Mouse (Mus musculus) embryonic facial prominence, embryonic 14.5 days (tissue): ENCODE results near the gene Ttll6. TPM values are rescaled to one million over a fixed set of nuclear protein-coding genes. Genes with fewer than 3 reads are reported as not detected.
"Not testable (repeated sequence)": the region's sequence is repeated elsewhere in the genome, so short reads cannot be mapped to it uniquely, and the experiment has no call there.

Experiments used
- ATAC-seq: fragments of 200-750 bp; cut with Nextera tagmentation; 2 replicates; pipeline ENCODE4 v1.8.0; 2017; ENCODE audit warnings: low read depth, moderate number of reproducible peaks, moderate TSS enrichment
- DNase-seq: peaks from one replicate; pipeline ENCODE4 v3.0.0-alpha.2; 2015; ENCODE audit warnings: low spot score
- H3K27ac ChIP-seq: fragments of 300-500 bp; sonication (generic); replicated peaks from 2 replicates; pipeline ENCODE4 v1.5.1; 2014; ENCODE audit warnings: low read depth, mild to moderate bottlenecking, low read length, moderate library complexity
- H3K27me3 ChIP-seq: fragments of 300-500 bp; sonication (generic); replicated peaks from 2 replicates; pipeline ENCODE4 v1.6.1; 2014; ENCODE audit warnings: low read length; ENCODE audit not compliant: control insufficient read depth, insufficient read depth
- H3K36me3 ChIP-seq: fragments of 300-500 bp; sonication (generic); 2 replicates; pipeline ENCODE4 v1.6.1; 2014; ENCODE audit warnings: low read length, mixed read lengths; ENCODE audit not compliant: control insufficient read depth, insufficient read depth
- H3K4me1 ChIP-seq: fragments of 300-500 bp; sonication (generic); 2 replicates; pipeline ENCODE4 v1.6.1; 2014; ENCODE audit warnings: antibody characterized with exemption, low read length; ENCODE audit not compliant: control insufficient read depth, insufficient read depth
- H3K4me2 ChIP-seq: fragments of 300-500 bp; sonication (generic); 2 replicates; pipeline ENCODE4 v1.6.1; 2014; ENCODE audit warnings: low read depth, mild to moderate bottlenecking, low read length, moderate library complexity, mixed read lengths
- H3K4me3 ChIP-seq: fragments of 300-500 bp; sonication (generic); 2 replicates; pipeline ENCODE4 v1.5.1; 2014; ENCODE audit warnings: low read depth, mild to moderate bottlenecking, low read length
- H3K9ac ChIP-seq: fragments of 300-500 bp; sonication (generic); 2 replicates; pipeline ENCODE4 v1.6.1; 2014; ENCODE audit warnings: low read depth, mild to moderate bottlenecking, low read length, moderate library complexity, mixed read lengths
- H3K9me3 ChIP-seq: fragments of 300-500 bp; sonication (generic); 2 replicates; pipeline ENCODE4 v1.6.1; 2016; ENCODE audit warnings: low read length; ENCODE audit not compliant: control insufficient read depth
- WGBS: fragments of 180-500 bp; shearing (Covaris S2); extraction: QIAGEN DNeasy Blood & Tissue Kit; methylation state at CpG from one replicate; pipeline ENCODE4 v1.1.7; 2014; 5-methylcytosine and 5-hydroxymethylcytosine counted together
- polyA plus RNA-seq: library from polyadenylated mRNA; unstranded; fragments of >200 nt; fragmentation: Nextera tagmentation; extraction: Ambion mirVana; gene quantifications from 2 replicates; pipeline ENCODE4 v1.2.1, GENCODE M21; 2014

Ttll6 gene
- 0.30 and 0.96 TPM in 2 replicates for polyA plus RNA-seq

- 0 out of 2 replicates have a peak, but pooled peaks cover 4% of the 10 kb centered on the region for H3K4me1 ChIP-seq
- no peaks in the 10 kb centered on the region for H3K9me3 ChIP-seq
- no peak within 1 kb of the TSS for H3K27ac ChIP-seq
- 17% methylated on average over 16 of the region's 16 CpGs for WGBS
- H3K4me3 ChIP-seq = no peak within 1 kb of the TSS; the same call in 1 of the 2 replicates
- peak within 1 kb of the TSS; percentile 42 for H3K4me2 ChIP-seq
- peak; percentile 77 for DNase-seq
- H3K27me3 ChIP-seq = peaks cover 11% of the 10 kb centered on the region; the same call in 1 of the 2 replicates
- ATAC-seq = peak; percentile 74
- no peaks in the 10 kb centered on the region for H3K36me3 ChIP-seq
- no peak within 1 kb of the TSS for H3K9ac ChIP-seq
Measured at GRCm38 (mm10) chr11:96133239-96133865, at the start of gene Ttll6. Gene Ttll6 (plus strand): TSS chr11:96133786.

DNA sequence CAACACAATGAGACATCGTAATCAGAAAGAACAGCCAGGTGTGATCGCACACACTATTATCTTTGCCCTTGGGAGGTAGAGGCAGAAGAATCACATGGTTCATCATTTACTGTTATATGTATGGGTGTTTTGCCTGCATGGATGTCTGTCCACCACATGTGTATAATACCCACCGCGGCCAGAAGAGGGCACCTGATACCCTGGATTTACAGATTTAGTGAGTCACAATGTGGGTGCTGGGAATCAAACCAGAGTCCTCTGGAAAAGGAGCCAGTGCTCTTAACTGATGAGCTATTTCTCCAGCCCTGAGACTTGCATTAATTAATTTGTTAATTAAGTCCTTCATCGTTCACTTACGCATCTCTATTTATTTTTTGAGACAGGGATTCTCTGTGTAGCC, 45.6 kb upstream of the Ttll6 start:
- H3K4me1 ChIP-seq = no peaks in the 10 kb centered on the region
- no peak overlapping the region for H3K9ac ChIP-seq
- no peak overlapping the region for H3K27ac ChIP-seq
- no peak for DNase-seq
- no peak for ATAC-seq
- H3K4me2 ChIP-seq = no peak overlapping the region
- H3K9me3 ChIP-seq = peaks cover 6% of the 10 kb centered on the region; the same call in 1 of the 2 replicates
- 92% methylated on average over 6 of the region's 6 CpGs for WGBS
- no peaks in the 10 kb centered on the region for H3K27me3 ChIP-seq
- H3K4me3 ChIP-seq = no peak overlapping the region
- no peaks in the 10 kb centered on the region for H3K36me3 ChIP-seq

- H3K4me1 ChIP-seq = no peaks in the 10 kb centered on the region
Measured at GRCm38 (mm10) chr11:96091073-96091472, 42.5 kb upstream of the Ttll6 start.

DNA sequence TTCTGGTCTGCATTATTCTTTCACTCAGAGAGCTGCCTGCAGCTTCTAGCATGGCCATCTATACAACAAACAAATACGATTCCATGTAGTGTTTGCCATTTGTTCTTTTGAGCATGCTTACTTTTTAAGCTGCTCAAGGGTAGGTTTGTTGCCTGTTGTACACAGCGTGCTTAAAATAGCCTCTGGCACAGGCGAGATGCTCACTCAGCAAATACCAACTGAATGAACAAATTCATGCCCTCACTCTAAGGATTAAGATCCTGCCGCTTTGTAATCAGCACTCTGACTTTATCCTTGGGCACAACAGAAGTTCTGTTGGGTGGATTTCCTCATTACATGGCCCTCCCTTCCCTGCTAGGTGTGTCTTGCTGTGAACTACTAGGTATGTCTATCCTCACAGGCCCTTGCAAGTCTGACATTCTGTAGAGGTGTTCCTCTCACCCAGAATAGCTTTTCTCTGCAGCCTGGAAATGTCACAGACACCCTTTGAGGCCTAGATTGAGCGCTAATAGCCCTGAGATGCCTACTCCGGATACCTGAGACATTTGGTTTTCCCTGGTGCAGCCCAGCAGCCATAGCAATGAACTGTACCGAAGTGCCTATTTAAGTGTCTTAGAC, 40.8 kb upstream of the Ttll6 start:
- H3K4me1 ChIP-seq = no peaks in the 10 kb centered on the region
- peaks cover 6% of the 10 kb centered on the region; the same call in 1 of the 2 replicates for H3K9me3 ChIP-seq
- H3K4me3 ChIP-seq = no peak overlapping the region
- no peak overlapping the region for H3K27ac ChIP-seq
- H3K36me3 ChIP-seq = no peaks in the 10 kb centered on the region
- no peak overlapping the region for H3K9ac ChIP-seq
- WGBS = 38% methylated on average over 7 of the region's 7 CpGs
- ATAC-seq (peak; percentile 62; the same call in 1 of the 2 replicates), DNase-seq (peak; percentile 28)
- no peaks in the 10 kb centered on the region for H3K27me3 ChIP-seq
- no peak overlapping the region for H3K4me2 ChIP-seq

More at GRCm38 (mm10) chr11:96091073-96091472, 42.5 kb upstream of the Ttll6 start:
- 61% methylated on average over 2 of the region's 2 CpGs for WGBS
- Histone ChIP-seq H3K27ac (no peak overlapping the region), H3K4me2 (no peak overlapping the region), H3K4me3 (no peak overlapping the region), H3K27me3 (no peaks in the 10 kb centered on the region), H3K9me3 (peaks cover 6% of the 10 kb centered on the region; the same call in 1 of the 2 replicates), H3K9ac (no peak overlapping the region), H3K36me3 (no peaks in the 10 kb centered on the region)
- DNase-seq (peak; percentile 42), ATAC-seq (no peak)

DNA sequence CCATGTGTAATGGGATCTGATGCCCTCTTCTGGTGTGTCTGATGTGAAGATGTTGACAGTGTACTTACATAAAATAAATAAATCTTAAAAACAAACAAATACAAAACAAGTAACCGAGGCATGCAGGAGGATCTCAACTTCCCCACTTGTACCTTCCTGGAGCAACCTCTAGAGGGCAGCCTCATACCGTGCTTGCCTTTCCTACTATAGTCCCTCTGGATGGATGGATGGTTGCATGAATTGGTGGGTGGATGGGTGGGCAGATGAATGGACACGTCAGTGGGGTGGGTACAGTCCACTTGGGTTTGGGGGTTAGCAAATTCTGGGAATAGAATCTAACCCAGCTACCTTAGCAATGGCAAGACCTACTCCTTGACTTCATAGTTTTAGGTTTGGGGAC, 40.2 kb upstream of the Ttll6 start:
- Histone ChIP-seq H3K36me3 (no peaks in the 10 kb centered on the region), H3K4me3 (no peak overlapping the region), H3K9ac (no peak overlapping the region), H3K27ac (no peak overlapping the region), H3K9me3 (no peaks in the 10 kb centered on the region; the same call in 1 of the 2 replicates), H3K27me3 (no peaks in the 10 kb centered on the region), H3K4me2 (no peak overlapping the region), H3K4me1 (no peaks in the 10 kb centered on the region)
- ATAC-seq (peak; percentile 68; the same call in 1 of the 2 replicates), DNase-seq (peak; percentile 27)
- WGBS = 11% methylated on average over 3 of the region's 3 CpGs

GRCm38 (mm10) chr11:96108376-96108775, 25.2 kb upstream of the Ttll6 start:
- DNase-seq (peak; percentile 34), ATAC-seq (no peak)
- Histone ChIP-seq H3K4me2 (no peak overlapping the region), H3K27me3 (no peaks in the 10 kb centered on the region), H3K36me3 (no peaks in the 10 kb centered on the region), H3K4me1 (no peaks in the 10 kb centered on the region), H3K27ac (no peak overlapping the region), H3K4me3 (no peak overlapping the region), H3K9ac (no peak overlapping the region), H3K9me3 (no peaks in the 10 kb centered on the region)
- WGBS = 53% methylated on average over 1 of the region's 1 CpGs

DNA sequence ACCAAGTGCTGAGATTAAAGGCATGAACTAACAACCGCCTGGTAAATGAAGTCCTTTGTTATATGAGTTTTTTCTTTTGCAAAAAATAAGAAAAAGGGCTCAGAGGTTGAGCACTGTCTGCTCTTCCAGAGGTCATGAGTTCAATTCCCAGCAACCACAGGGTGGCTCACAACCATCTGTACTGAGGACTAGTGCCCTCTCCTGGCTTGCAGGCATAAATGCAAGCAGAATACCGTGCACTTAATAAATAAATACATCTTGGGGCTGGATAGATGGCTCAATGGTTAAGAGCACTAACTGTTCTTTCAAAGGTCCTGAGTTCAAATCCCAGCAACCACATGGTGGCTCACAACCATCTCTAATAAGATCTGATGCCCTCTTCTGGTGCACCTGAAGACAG, 22.6 kb upstream of the Ttll6 start:
- not testable (repeated sequence) for H3K4me1 ChIP-seq, DNase-seq, H3K9me3 ChIP-seq, H3K27me3 ChIP-seq, H3K36me3 ChIP-seq, H3K4me2 ChIP-seq, ATAC-seq, H3K27ac ChIP-seq, H3K9ac ChIP-seq, H3K4me3 ChIP-seq
- 62% methylated on average over 2 of the region's 2 CpGs for WGBS

GRCm38 (mm10) chr11:96111751-96112150, 21.8 kb upstream of the Ttll6 start, which contains the start of gene Calcoco2:
Gene Calcoco2 (minus strand): TSS chr11:96111964.
- Histone ChIP-seq H3K27me3 (no peaks in the 10 kb centered on the region), H3K36me3 (no peaks in the 10 kb centered on the region), H3K27ac (no peak within 1 kb of the TSS), H3K9me3 (no peaks in the 10 kb centered on the region), H3K4me2 (no peak within 1 kb of the TSS), H3K4me3 (no peak within 1 kb of the TSS), H3K4me1 (no peaks in the 10 kb centered on the region), H3K9ac (no peak within 1 kb of the TSS)
- no peak for ATAC-seq
- DNase-seq = no peak
- 34% methylated on average over 11 of the region's 14 CpGs for WGBS
